Mouse (Mus musculus) heart, postnatal 36 days (tissue): ENCODE results near the gene Heatr1. TPM values are rescaled to one million over a fixed set of nuclear protein-coding genes. Genes with fewer than 3 reads are reported as not detected.

ENCODE experiments used
- DNase-seq, 2 experiments: peaks; one replicate each; pipeline ENCODE4 v3.0.0; 2021 to 2022
- intact Hi-C: fragments of 180-260 bp; cut with DNase I; formaldehyde crosslinking; loops from one replicate; pipeline ENCODE4 v1.15.1; 2025
- total RNA-seq, 2 experiments: library from RNA; stranded (reverse); gene quantifications; 2 replicates each; pipeline ENCODE4 v1.2.3; 2021

Heatr1 gene
- 10 to 100 TPM; 14.3 to 15.2 TPM for total RNA-seq

DNA sequence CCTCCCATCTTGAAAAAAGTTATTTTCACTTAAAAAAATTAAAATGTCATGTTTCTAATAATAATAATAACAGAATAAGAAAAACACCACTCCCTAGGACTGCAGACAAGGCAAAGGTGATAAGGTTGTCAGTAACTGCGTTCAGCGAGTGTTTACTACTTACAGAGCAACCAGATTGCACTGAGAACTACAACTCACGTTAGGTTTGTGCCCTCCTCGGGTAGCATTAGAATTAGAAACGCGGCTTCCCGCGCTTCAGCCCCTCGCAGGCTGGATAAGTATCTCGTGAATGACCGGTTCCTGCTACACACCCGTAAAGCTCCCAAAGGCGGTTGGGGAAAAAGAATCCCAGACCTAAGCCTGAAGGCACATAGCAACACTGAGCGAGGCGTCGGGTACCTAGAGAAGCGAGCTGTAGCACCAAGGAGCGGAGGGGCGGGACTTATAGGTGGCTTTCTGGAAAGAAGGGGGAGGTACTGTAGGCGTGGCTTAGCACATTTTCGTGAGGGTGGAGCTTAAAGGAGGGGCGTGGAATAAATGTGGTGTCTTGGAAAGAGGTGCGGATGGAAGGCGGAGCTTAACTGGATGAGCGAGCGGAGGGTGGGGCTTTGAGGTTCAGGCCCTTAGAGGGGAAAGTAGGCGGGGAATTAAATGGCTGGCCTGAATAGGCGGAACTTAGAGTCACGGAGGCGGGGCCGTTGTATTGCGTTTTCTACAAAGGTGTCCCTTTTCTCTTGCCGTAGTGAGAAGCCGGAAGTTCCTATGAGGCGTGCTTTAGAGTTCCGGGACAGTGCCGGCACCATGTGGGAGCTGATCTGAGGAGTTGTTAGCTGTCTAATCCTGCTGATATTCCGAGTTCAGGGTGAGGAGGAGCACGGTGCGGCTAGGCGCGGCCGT lies at the start of gene Heatr1:
Gene Heatr1, plus strand, starts transcription at position 419 of the 897 bp plus-strand sequence.
- DNase-seq: peak; percentile 89 to 94
- intact Hi-C loops: loop anchor here (2.0 to 5.0 kb wide), 3 partner anchors 66 to 172 kb away; partner anchors contain the start of genes Ero1lb and Mtr

DNA sequence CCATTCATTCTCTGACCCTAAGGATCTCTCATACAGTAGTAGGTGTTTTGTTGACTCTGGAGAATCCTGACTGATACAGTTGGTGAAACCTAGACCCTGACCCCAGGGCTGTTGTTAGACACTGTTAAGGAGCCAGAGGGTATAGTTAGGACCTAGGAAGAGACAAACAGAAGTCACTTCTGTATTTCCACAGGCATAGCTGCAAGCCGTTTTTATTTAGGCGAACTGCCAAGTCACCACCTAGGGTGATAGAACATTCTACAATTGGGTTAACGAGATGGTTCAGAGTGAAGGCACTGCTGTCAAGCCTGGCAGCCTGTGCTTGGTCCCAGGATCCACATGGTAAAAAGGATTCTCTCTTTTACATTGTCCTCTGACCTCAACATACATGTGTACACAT lies 48.0 kb upstream of the Heatr1 start:
- no peak for DNase-seq
- intact Hi-C loops: no loop called here

DNA sequence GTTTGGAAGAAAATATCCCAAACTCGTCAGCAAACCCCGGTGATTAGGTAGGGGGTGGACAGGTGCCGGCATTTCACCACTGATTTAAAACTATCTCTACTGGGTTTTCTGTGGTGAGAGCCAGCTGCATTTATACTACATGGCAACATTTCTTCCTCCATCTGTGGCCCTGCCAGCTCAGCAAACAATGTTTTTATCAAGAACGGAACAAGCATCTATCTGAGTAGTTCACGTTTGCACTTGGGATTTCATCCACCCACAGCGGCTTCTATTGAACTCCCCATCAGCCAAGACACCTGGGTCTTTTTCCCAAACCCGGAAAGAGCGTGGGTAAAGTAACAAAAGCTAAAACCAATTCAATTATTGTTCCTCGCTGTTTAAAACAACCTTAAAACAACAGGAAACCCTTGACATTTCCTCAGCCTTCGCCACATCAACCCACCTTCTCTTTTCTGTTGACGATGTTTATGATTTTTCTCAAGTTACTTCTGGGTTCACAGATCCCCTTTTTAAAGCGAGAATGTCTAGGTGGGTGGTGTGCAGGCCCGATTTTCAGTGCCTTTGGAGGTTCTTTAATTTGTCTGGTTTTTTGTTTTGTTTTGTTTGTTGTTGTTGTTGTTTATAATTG lies 45.5 kb upstream of the Heatr1 start:
- DNase-seq: no peak
- intact Hi-C loops: no loop called here

DNA sequence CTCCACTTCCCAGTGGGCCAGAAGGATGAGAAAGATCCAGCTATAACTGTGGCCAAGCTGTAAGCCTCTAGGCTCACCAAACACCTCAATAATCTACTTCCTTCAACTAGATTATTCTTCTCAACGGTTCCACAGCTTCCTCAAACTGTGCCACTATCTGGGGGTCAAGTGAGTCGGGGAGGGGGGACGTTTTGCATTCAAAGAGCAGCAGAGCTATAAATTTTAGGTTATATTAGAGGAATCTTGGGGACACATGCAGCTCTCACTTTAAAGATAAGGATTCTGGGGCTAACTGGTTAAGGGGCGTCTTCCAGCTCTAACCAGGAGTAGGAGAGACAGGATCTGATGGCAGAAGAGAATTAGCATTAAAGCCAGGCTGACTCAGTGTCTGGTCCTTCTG lies 38.6 kb upstream of the Heatr1 start:
- intact Hi-C loops: no loop called here
- DNase-seq: no peak

DNA sequence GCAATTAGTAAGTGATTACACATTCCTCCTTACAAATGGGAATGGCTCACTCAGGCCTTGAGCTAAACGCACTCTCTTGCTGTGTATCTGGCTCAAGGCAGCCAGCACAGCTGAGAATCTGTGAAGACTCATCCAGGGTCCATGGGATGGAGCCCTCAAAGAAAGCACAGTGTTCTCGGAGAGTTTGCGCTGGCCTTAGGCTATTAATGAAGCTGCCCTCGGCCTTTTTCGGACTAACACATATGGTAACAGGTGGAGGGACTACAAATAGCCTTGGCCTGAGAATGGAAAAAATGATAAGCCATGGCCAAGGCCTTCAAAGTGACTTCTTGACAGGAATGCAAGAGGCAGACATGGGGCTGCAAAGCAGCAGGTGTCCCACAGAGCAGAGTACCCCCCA lies 37.3 kb upstream of the Heatr1 start:
- peak in 1 of 2 experiments; percentile 32 for DNase-seq
- intact Hi-C loops: no loop called here

DNA sequence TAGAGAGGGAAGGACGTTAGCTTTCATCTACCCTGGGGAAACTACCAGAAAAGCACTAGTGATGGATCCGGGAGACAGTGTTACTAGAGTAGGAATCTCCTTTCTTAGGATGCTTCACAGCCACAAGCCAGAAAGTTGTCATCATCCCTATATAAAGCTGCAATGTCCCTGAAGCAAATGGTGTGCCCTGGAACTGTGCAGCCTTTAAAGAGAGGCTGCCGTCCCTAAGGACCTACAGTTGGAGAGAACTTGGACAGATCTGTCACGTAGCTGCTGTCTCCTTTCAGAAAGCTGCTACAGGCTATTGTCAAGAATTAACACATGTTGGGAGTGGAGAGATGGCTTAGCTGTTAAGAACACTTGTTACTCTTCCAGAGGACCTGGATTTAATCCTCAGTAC lies 33.3 kb upstream of the Heatr1 start:
- intact Hi-C loops: no loop called here
- DNase-seq: no peak

DNA sequence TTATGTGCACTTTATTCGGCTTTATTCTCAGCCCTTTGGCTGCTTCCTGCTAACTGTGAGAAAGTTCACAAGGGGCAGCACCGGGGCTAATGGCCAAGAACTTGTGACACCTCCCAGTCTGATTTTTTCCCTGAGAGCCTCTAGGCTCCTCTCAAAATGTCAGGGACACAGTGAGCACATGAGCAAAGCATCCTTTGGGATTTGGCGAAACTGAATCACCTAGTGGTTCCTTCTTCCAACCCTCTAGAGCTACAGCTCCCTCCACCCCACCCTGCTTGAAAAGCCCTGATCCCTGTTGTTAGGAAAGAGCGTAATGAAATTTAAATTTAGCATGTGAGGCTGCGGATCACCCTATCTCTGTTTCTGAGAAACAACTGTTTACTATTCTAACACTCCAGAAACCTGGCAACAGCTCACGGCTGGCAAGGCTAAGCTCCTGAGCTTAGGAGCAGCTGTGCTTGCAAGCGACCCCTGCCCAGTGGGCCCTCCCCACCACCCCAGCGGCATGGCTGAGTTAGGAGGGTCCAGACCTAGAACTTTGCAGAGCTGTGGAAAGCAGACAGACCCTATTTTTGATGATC lies 25.7 kb upstream of the Heatr1 start:
- peak; percentile 53 to 64 for DNase-seq
- intact Hi-C loops: loop anchor here (1.0 kb wide), 1 partner anchor 30 kb away; no protein-coding TSS in a partner anchor

DNA sequence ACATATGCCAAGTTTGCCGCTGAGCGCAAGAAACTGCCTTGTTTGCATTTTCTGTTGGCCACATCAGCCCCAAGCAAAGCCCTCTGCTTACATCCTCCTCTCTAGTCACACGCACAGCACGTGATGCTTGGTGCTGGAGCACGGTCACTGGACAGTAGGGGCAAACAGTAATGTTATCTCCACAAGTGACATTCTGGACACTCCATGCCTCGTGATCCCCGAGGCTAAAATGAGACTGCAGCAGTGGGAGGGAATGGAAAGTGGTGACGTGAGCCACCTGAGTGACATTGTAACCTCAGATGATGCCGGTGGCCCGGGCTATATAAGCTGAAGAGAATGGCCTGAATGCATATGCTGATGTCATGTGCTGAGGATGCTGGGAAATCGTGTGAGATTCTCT lies 24.9 kb upstream of the Heatr1 start:
- peak; percentile 51 to 69 for DNase-seq
- intact Hi-C loops: loop anchor here (1.0 kb wide), 1 partner anchor 31 kb away; no protein-coding TSS in a partner anchor

DNA sequence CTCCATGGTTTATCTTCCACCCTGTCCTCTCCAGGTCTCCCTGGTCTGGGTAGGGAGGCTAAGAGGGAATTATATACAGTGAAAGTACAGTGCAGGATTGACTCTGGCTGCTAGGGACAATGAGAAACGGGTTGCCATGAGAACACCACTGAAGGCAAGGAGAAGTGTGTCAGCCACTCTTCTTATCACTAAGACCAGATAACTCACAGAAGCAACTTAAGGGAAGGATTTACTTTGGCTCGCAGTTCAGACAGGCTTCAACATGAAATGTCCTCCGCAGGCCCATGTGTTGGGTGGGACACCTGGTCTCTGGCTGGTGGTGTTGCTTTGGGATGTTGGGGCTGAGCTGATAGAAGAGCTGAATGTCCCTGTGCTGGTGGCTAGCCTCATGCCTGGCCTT lies 22.1 kb upstream of the Heatr1 start:
- intact Hi-C loops: no loop called here
- DNase-seq: no peak

DNA sequence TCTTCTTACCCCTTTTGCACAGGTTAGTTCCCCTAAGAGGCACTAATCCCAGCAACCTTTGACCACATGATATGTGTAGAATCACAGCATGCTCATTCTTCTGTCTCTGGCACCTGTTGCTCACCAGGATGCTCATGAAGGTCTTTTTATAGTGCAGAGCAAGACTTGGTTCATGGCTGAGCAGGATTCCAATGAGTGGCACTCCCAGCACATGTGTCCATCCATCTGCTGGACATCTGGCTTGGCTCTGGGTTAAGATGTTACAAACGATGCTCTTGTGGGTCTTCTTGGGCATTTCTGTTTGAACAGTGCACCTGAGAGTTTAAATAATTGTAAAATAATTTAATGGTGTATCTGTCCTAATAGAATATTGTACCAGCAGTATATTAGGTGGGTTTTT lies 18.0 kb upstream of the Heatr1 start:
- intact Hi-C loops: no loop called here
- no peak for DNase-seq

DNA sequence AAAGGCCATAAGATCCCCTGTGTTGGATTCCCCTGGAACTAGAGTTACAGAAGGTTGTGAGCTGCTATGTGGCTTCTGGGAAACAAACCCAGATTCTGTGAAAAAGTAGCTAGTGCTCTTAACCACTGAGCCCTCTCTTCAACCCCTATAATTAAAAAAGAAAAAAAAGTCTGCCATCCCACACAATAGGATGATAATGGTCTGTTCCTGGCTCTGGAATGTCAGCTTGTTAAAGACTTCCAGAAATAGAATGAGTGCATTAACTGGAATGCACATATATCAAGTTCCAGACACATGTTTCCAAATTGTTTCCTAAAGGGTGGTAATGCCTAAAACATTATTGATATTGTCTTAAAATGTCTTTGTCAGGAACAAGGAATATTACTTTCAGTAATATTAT lies 10.0 kb upstream of the Heatr1 start:
- DNase-seq: no peak
- intact Hi-C loops: loop anchor here (5.0 kb wide), 1 partner anchor 107 kb away; no protein-coding TSS in a partner anchor

DNA sequence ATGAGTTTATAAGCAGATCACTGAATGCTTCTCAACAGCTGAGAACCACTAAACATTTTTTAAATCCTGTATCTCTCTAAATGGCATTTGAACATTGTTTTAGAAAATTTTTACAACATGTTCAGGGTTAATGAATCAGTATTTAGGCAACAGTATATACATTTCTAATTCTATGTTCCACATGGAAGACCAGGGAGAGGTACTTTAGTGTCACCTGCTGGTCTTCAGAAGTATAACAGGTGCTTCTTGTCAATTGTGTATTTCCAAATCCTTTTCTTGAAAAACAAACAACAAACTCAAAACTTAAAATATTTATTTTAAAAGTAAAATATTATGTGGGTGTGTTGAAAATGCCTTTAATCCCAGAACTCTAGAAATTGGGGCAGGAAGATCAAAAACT lies 8.5 kb upstream of the Heatr1 start:
- intact Hi-C loops: loop anchor here (2.0 kb wide), 2 partner anchors 89 to 175 kb away; no protein-coding TSS in a partner anchor
- DNase-seq: no peak

DNA sequence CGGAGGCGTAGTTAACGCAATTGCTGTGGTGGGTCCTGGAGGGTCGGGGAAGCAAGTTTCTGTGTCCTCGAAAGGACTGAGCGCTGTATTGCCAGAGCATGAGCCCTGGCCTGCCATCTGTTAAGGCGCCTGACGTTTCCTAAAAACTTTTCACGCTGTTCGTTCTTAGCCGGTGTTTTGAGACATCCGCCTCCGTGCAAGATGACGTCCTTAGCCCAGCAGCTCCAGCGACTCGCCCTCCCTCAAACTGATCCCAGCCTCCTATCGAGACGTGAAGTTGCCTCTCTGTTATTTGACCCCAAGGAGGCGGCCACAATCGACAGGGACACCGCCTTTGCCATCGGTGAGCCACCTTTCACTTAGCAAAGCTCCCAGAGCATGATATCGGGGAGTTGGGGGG lies 744 bp downstream of the Heatr1 start:
- no peak for DNase-seq
- intact Hi-C loops: loop anchor here (2.0 to 5.0 kb wide), 2 partner anchors 65 to 172 kb away; partner anchors contain the start of gene Ero1lb

DNA sequence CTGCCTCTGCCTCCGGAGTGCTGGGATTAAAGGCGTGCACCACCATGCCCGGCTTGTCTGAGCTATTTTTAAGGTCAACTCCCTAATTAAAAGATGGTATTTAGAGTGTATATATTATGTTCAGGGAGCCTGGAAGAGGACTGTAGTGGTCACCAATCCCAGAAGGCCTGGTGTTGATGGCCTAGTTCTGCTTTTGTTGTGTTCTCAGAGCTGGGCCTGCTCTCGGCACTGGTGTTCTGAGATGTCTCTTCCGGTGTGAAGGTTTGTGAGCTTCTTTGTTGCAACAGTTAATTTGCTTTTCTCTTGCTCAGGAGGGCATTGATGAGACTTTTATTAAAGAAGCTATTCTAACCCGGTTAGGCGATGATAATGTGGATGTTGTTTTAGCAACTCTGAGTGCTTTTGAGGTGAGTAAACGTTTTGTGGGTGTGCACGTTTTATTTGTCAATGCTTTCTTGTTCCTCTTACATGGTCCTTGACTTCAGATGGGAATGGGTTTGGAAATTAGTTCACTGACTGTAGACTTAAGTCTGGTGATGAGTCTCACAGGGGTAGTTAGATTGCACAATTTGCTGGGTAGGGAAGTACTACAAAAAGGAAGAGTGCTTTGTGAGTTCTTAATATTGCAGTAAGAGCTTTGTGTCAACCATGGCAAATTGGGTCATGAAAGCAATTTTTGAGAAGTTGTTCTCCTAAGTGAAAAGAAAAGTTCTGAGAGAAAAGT lies 13.7 kb downstream of the Heatr1 start:
- DNase-seq: no peak

DNA sequence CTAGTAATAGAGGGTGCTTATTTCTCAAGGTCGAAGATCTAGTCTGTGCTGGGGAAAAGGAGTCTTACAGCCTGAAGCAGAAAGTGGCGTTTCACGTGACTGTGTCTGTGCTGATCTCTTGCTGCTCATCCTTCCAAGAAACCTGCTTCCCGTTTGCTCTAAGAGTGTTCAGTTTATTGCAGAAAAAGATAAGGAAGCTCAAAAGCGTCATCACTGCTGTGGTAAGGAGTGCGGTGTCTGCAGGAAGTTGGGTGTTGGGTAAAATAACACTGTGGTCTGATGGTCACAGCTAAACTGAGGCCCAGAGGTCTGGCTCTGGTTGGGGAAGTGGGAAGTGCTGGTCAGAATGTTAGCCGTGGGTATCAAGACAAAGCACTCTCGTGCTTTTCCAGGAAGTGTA lies 17.2 kb downstream of the Heatr1 start:
- peak; percentile 10 to 13 for DNase-seq

More for the DNA sequence above, 13.7 kb downstream of the Heatr1 start:
- intact Hi-C loops: no loop called here

DNA sequence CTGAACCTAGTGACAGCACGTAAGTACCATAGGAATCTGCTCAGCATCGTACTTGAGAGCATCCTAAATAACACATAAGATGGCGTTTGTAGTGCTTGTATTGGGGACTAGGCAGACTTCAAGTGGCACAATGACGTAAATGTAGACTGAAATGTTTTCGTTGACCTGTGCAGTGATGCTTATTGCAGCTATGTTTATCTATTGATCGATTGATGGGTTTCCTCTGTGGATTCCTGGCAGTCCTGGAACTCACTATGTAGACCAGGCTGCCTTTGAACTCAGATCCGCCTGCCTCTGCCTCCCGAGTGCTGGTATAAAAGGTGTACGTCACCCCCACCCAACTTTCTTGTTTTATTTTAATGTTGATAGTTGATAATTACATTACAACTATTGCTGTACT lies 25.8 kb downstream of the Heatr1 start:
- DNase-seq: no peak
- intact Hi-C loops: no loop called here

More for the DNA sequence above, 17.2 kb downstream of the Heatr1 start:
- intact Hi-C loops: no loop called here

DNA sequence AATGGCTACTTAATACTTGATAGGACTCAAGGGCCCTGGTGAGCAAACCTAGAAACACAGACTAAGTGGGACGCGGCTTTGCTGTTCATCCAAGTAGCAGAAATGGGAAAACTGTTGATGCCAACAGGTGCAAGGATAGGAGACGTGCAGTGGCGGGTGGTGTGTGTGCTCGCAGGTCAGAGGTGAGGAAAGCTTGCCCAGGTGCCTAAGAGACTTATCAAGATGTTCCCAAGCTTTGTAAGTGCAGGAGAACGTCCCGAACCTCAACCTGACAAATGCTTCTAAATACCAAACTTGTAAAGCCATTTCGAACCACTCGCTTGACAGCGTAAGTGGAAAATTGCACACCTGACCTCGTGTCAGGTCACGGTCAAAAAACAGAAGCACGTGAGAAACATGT lies 33.7 kb downstream of the Heatr1 start:
- intact Hi-C loops: no loop called here
- DNase-seq: no peak

DNA sequence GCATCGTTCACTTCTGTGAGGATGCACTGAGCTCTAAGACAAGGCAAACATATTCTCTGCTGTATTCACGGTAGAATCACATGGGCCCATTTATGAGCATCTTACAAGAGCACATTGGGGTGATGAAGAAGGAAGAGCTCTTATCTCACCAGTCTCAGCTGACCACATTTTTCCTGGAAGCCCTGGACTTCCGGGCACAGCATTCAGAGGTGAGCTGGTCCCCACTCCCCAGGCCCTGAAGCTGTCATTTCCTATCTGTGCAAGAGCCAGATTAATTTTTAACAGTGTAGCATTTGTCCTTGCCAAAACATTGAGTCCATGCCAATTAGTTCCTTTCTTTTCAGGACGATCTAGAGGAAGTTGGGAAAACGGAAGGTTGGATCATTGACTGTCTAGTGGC lies 39.0 kb downstream of the Heatr1 start:
- no peak for DNase-seq
- intact Hi-C loops: no loop called here

DNA sequence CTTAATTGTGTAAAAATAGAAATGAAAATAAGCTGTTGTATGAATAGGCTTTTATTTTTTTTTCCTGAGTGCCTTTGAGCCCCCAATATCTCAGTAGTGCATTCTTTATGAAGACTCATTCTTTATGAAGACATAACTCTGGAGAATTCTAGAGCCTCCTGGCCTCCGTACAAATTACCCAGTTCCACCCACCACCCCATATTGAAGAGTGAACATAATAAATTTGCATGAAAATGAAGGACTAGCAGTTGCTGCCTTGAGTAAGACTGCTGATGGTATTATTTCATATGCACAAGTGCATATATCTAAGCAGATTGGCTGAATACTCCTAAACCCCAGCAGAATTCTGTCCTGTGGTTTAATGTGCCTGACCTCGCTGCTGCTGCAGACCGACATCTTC lies 44.8 kb downstream of the Heatr1 start:
- DNase-seq: no peak
- intact Hi-C loops: no loop called here

DNA sequence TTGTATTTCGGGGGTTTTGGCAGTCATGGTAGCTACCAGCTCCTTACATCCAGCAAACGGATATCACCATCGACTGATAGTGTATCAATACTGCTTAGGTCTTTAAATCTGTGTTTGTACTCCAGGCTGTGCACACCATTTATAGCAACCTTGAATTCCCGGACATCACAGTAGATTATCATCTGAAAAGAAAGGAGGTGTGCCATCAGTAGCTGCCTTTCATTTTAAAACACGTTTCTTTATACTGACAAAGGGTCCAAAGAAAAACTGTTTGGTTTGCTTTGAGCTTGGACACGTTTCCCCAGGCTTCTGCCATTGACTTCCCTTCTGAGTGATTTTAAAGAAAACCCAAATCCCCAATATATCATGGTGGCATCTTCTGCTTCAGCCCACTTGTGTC lies 46.0 kb downstream of the Heatr1 start:
- intact Hi-C loops: no loop called here

More for the DNA sequence above, 46.0 kb downstream of the Heatr1 start:
- no peak for DNase-seq
